Mouse (Mus musculus) forebrain, embryonic 11.5 days (tissue): ENCODE data around the gene Rara. TPM values are rescaled to one million over a fixed set of nuclear protein-coding genes. Genes with fewer than 3 reads are reported as not detected.
"Not testable (repeated sequence)": the region's sequence is repeated elsewhere in the genome, so short reads cannot be mapped to it uniquely, and the experiment has no call there.

Experiments used
- ATAC-seq: fragments of 200-750 bp; cut with Nextera tagmentation; replicated peaks from 2 replicates; pipeline ENCODE4 v1.8.0; 2017; ENCODE audit warnings: moderate TSS enrichment; ENCODE audit not compliant: low FRiP score
- DNase-seq: peaks from one replicate; pipeline ENCODE4 v3.0.0-alpha.2; 2017; ENCODE audit warnings: low spot score
- H3K27ac ChIP-seq: fragments of 300-500 bp; sonication (generic); 2 replicates; pipeline ENCODE4 v1.5.1; 2014; ENCODE audit warnings: low read depth, low read length
- H3K27me3 ChIP-seq: fragments of 300-500 bp; sonication (generic); 2 replicates; pipeline ENCODE4 v1.6.1; 2014; ENCODE audit warnings: mild to moderate bottlenecking, low read length, mixed read lengths; ENCODE audit not compliant: control insufficient read depth, insufficient read depth
- H3K36me3 ChIP-seq: fragments of 300-500 bp; sonication (generic); 2 replicates; pipeline ENCODE4 v1.6.1; 2014; ENCODE audit warnings: mild to moderate bottlenecking, low read length, moderate library complexity, mixed read lengths; ENCODE audit not compliant: control insufficient read depth, insufficient read depth
- H3K4me1 ChIP-seq: fragments of 300-500 bp; sonication (generic); replicated peaks from 2 replicates; pipeline ENCODE4 v1.6.1; 2014; ENCODE audit warnings: low read length, mixed read lengths; ENCODE audit not compliant: control insufficient read depth, insufficient read depth
- H3K4me2 ChIP-seq: fragments of 300-500 bp; sonication (generic); 2 replicates; pipeline ENCODE4 v1.6.1; 2014; ENCODE audit warnings: low read depth, mild to moderate bottlenecking, low read length, moderate library complexity, mixed read lengths; ENCODE audit not compliant: severe bottlenecking
- H3K4me3 ChIP-seq: fragments of 300-500 bp; sonication (generic); 2 replicates; pipeline ENCODE4 v1.5.1; 2014; ENCODE audit warnings: low read depth, low read length
- H3K9ac ChIP-seq: fragments of 300-500 bp; sonication (generic); 2 replicates; pipeline ENCODE4 v1.6.1; 2014; ENCODE audit warnings: low read length
- H3K9me3 ChIP-seq: fragments of 300-500 bp; sonication (generic); 2 replicates; pipeline ENCODE4 v1.6.1; 2016; ENCODE audit warnings: low read length, mixed read lengths; ENCODE audit not compliant: control insufficient read depth
- WGBS: fragments of 180-500 bp; shearing (Covaris S2); extraction: QIAGEN DNeasy Blood & Tissue Kit; methylation state at CpG from one replicate; pipeline ENCODE4 v1.1.7; 2014; 5-methylcytosine and 5-hydroxymethylcytosine counted together
- polyA plus RNA-seq: library from polyadenylated mRNA; unstranded; fragments of >200 nt; fragmentation: Nextera tagmentation; extraction: Ambion mirVana; gene quantifications from 2 replicates; pipeline ENCODE4 v1.2.1, GENCODE M21; 2014

Gene Rara
- polyA plus RNA-seq, 1 experiment from 2014 or later: 23.3 TPM

- H3K9ac ChIP-seq, H3K27ac ChIP-seq, DNase-seq, H3K9me3 ChIP-seq, H3K4me3 ChIP-seq, H3K36me3 ChIP-seq, ATAC-seq, H3K27me3 ChIP-seq, H3K4me2 ChIP-seq, H3K4me1 ChIP-seq: not testable (repeated sequence)
- whole genome bisulfite sequencing: 91% methylated on average over 3 of the region's 3 CpGs
Observed at GRCm38 (mm10) chr11:98916376-98916775, 11.2 kb upstream of the Rara start.

- no peak overlapping the region for H3K9ac ChIP-seq
- H3K9me3 ChIP-seq: no peaks in the 10 kb centered on the region
- 79% methylated on average over 13 of the region's 13 CpGs for WGBS
- no peaks in the 10 kb centered on the region; the same call in 1 of the 2 replicates for H3K36me3 ChIP-seq
- no peak overlapping the region for H3K4me2 ChIP-seq
- H3K27ac ChIP-seq: no peak overlapping the region
- ATAC-seq: no peak
- no peak overlapping the region for H3K4me3 ChIP-seq
- no peak for DNase-seq
- no peaks in the 10 kb centered on the region for H3K4me1 ChIP-seq
- no peaks in the 10 kb centered on the region for H3K27me3 ChIP-seq
Observed at GRCm38 (mm10) chr11:98917428-98918005, 10.1 kb upstream of the Rara start.

- H3K36me3 ChIP-seq: no peaks in the 10 kb centered on the region; the same call in 1 of the 2 replicates
- no peaks in the 10 kb centered on the region for H3K4me1 ChIP-seq
- no peak overlapping the region for H3K4me3 ChIP-seq
- H3K27me3 ChIP-seq: no peaks in the 10 kb centered on the region
- DNase-seq (no peak), ATAC-seq (no peak)
- WGBS: 84% methylated on average over 9 of the region's 9 CpGs
- H3K9me3 ChIP-seq: no peaks in the 10 kb centered on the region
- H3K4me2 ChIP-seq: no peak overlapping the region
- no peak overlapping the region for H3K9ac ChIP-seq
- H3K27ac ChIP-seq: no peak overlapping the region
Observed at GRCm38 (mm10) chr11:98918231-98918630, 9.4 kb upstream of the Rara start.

- no peaks in the 10 kb centered on the region for H3K4me1 ChIP-seq
- H3K4me2 ChIP-seq: no peak overlapping the region
- H3K27ac ChIP-seq: no peak overlapping the region
- no peak overlapping the region for H3K9ac ChIP-seq
- ATAC-seq (no peak), DNase-seq (no peak)
- H3K9me3 ChIP-seq: no peaks in the 10 kb centered on the region
- no peaks in the 10 kb centered on the region; the same call in 1 of the 2 replicates for H3K36me3 ChIP-seq
- no peak overlapping the region for H3K4me3 ChIP-seq
- 94% methylated on average over 11 of the region's 11 CpGs for WGBS
- no peaks in the 10 kb centered on the region for H3K27me3 ChIP-seq
Observed at GRCm38 (mm10) chr11:98919009-98919408, 8.6 kb upstream of the Rara start.

DNA sequence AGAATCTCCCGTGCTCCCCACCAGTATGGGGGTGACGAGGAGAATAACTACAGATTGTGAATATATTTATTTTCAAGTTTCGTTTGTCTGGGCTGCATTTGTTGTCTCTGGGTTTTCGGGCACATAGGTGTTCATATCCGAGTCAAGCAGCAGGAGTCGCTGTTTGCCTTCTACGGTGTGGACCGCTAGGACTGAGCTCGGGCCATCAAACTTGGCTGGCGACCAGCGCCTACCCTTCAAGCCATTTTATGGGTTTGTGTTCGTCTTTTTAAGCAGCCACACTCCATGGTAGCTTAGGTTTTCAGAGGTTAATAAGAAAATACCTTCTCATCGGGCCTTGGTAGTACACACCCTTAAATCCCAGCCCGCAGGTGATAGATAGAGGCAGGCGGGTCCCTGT lies 5.8 kb upstream of the Rara start:
- DNase-seq, ATAC-seq, H3K36me3 ChIP-seq, H3K9ac ChIP-seq, H3K27me3 ChIP-seq, H3K27ac ChIP-seq, H3K9me3 ChIP-seq, H3K4me3 ChIP-seq, H3K4me2 ChIP-seq: not testable (repeated sequence)
- WGBS: 60% methylated on average over 15 of the region's 15 CpGs
- peaks cover 20% of the 10 kb centered on the region for H3K4me1 ChIP-seq

DNA sequence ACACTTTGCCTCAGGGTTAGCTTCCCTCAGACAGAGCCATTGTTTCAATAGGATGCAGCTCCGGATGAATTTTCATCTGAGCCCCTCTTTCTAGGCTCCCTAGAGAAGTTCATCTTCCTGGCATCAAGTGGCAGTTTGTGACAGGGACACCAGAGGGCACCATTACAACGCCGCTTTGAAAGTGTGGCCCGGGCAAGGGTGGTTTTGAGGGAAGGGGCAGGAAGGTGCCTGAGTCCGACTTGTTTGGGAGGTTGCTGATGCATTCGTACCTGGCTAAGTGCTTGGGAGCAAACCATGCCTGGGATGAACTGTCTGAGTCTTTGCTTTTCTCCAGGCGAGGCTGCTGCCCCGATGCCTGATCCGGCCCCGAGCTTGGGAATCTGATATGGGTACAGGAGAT lies 5.3 kb upstream of the Rara start:
- H3K4me2 ChIP-seq, ATAC-seq, H3K9ac ChIP-seq, H3K9me3 ChIP-seq, DNase-seq, H3K36me3 ChIP-seq, H3K4me3 ChIP-seq, H3K27ac ChIP-seq, H3K27me3 ChIP-seq: not testable (repeated sequence)
- WGBS: 55% methylated on average over 10 of the region's 10 CpGs
- peaks cover 20% of the 10 kb centered on the region for H3K4me1 ChIP-seq

- not testable (repeated sequence) for DNase-seq, H3K27me3 ChIP-seq, H3K4me2 ChIP-seq, H3K9ac ChIP-seq, H3K9me3 ChIP-seq, H3K36me3 ChIP-seq, H3K4me3 ChIP-seq, ATAC-seq, H3K27ac ChIP-seq
- peaks cover 25% of the 10 kb centered on the region for H3K4me1 ChIP-seq
- 69% methylated on average over 16 of the region's 16 CpGs for WGBS
Observed at GRCm38 (mm10) chr11:98922851-98923711, 4.5 kb upstream of the Rara start.

- DNase-seq (no peak), ATAC-seq (no peak)
- H3K4me3 ChIP-seq: no peak overlapping the region
- peaks cover 36% of the 10 kb centered on the region for H3K4me1 ChIP-seq
- no peak overlapping the region for H3K4me2 ChIP-seq
- WGBS: 33% methylated on average over 5 of the region's 5 CpGs
- no peaks in the 10 kb centered on the region for H3K9me3 ChIP-seq
- H3K36me3 ChIP-seq: no peaks in the 10 kb centered on the region
- H3K9ac ChIP-seq: no peak overlapping the region; the same call in 1 of the 2 replicates
- no peaks in the 10 kb centered on the region for H3K27me3 ChIP-seq
- H3K27ac ChIP-seq: peak overlapping the region; percentile 57; the same call in 1 of the 2 replicates
Observed at GRCm38 (mm10) chr11:98924633-98925175, 2.9 kb upstream of the Rara start.
